Mouse (Mus musculus): ENCODE results near the gene Iah1. TPM values are rescaled to one million over a fixed set of nuclear protein-coding genes. Genes with fewer than 3 reads are reported as not detected.

The Iah1 gene
- total and polyA plus RNA-seq, 2 experiments from 2014 or later, result 31.2 to 33.2 TPM

DNA sequence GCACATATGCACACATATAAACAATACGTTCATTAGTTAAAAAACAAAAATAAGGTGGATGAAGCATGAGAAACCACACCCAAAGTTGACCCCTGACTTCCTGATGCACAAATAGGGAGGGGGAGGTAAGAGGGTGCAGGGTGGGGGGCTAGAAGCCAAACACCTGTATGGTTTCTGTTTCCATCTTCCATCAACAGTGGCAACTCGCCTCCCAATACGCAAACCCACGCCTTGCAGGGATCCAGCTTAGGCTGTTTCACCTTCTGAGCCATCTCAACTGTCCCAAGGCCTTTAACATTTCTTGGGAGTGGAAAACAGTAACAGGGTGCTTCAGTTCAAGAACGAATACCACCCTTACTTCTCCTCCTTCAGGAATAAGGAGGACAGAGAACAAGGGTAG, 21.0 kb downstream of the Iah1 start:
- no peak for ATAC-seq
- no peak for TF ChIP-seq CTCF (IDR thresholded peaks at IDR 0.05; ENCODE audit: low read depth)
- DNase-seq (ENCODE audit: low spot score), result no peak
- H3K4me2 ChIP-seq (ENCODE audit: low read depth, low read length), result no peak overlapping the region
- H3K9ac ChIP-seq (replicated peaks; ENCODE audit: low read length), result no peak overlapping the region
- no peaks in the 10 kb centered on the region for H3K9me3 ChIP-seq (ENCODE audit: low read length)
- H3K4me3 ChIP-seq (ENCODE audit: low read length), result no peak overlapping the region
- no peaks in the 10 kb centered on the region for H3K4me1 ChIP-seq (ENCODE audit: insufficient read depth, low read length)
- 94% methylated on average over 5 of the region's 5 CpGs for WGBS
- no peaks in the 10 kb centered on the region for H3K27me3 ChIP-seq (ENCODE audit: insufficient read depth, low read length)
- peaks cover 26% of the 10 kb centered on the region; the same call in 1 of the 2 replicates for H3K36me3 ChIP-seq (ENCODE audit: insufficient read depth, low read length)
- no peak overlapping the region for H3K27ac ChIP-seq

DNA sequence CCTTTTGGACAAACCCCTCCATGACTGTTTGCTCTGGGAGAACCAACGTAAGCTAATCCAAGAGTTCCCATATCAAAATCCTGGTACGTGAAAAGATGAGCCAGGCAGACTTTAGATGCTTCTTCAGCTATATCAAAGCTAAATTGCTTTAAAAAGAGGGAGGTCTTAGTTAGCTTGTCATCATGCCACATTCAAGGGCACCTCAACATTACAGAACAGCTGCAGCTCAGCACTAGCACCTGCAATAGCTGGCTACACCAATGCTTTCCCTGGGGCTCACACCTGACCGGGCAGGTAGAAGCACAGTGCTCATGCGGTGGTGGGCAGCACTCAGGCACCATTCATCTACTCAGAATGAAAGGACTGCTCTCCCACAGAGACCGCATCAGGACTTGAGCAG, 24.5 kb downstream of the Iah1 start:
- no peak overlapping the region for H3K4me2 ChIP-seq (ENCODE audit: low read depth, low read length)
- H3K4me3 ChIP-seq (ENCODE audit: low read length), result no peak overlapping the region
- H3K9me3 ChIP-seq (ENCODE audit: low read length), result no peaks in the 10 kb centered on the region
- no peaks in the 10 kb centered on the region for H3K27me3 ChIP-seq (ENCODE audit: insufficient read depth, low read length)
- DNase-seq (ENCODE audit: low spot score) (no peak), ATAC-seq (no peak)
- no peak overlapping the region for H3K27ac ChIP-seq
- WGBS, result 93% methylated on average over 5 of the region's 5 CpGs
- H3K4me1 ChIP-seq (ENCODE audit: insufficient read depth, low read length), result no peaks in the 10 kb centered on the region
- no peak overlapping the region for H3K9ac ChIP-seq (replicated peaks; ENCODE audit: low read length)
- TF ChIP-seq CTCF (IDR thresholded peaks at IDR 0.05; ENCODE audit: low read depth), result no peak
- H3K36me3 ChIP-seq (ENCODE audit: insufficient read depth, low read length), result peaks cover 28% of the 10 kb centered on the region; the same call in 1 of the 2 replicates

DNA sequence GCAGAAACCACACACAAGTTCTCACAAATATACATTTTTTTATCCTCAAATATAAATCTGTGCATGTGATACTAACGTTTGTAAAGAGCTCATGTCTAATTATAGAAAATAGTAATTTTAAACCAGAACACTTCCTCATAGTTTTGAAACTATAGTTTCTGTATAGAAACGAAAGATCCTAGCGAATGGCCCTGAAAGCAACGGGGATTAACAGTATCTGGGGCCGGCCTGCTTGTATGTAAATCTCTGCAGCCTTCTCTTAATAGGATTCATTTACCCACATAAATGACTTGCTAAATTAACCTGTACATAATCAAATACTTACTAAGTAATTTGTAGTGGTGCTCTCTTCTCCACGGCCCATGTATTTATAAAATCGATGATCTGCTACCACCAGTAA, 30.8 kb downstream of the Iah1 start:
- no peak for TF ChIP-seq CTCF (IDR thresholded peaks at IDR 0.05; ENCODE audit: low read depth)

DNA sequence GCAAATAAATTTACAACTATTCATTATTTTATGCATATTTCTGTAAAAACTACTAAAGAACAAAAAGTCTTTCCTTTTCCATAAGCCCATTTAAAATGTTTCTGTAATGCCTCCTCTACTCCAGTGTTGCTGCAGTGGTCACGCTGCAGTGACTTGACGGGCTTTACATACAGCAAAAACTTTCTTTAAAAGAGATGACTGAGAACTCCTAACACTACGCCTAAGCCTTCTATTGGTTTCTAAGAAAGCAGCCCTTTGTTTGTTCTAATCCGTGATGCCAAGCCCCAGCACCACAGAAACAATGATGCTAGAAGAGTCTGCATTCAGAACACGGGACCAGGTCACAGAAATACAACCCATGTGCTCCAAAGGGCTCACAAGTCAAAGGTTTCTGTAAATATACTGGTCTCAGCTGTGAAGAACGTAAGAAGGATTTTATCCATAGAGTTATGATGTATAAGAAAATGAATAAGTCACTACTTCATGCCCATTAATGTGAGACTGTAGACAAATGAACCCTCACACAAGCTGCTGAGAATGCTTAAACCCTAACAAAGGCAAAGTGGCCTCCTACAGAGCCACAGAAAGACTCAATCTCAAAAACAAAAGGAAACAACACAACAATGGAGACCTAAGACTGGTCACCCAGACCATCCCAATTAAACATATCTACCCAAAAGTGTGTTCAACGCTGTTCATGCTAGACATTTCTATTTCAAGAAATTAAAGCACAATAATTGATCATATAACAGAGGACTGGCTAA, 34.1 kb downstream of the Iah1 start:
- no peak for ATAC-seq
- Histone ChIP-seq H3K36me3 (ENCODE audit: insufficient read depth, low read length) (peaks cover 18% of the 10 kb centered on the region), H3K27me3 (ENCODE audit: insufficient read depth, low read length) (no peaks in the 10 kb centered on the region), H3K4me2 (ENCODE audit: low read depth, low read length) (no peak overlapping the region), H3K27ac (no peak overlapping the region), H3K9me3 (ENCODE audit: low read length) (0 out of 2 replicates have a peak, but pooled peaks cover 3% of the 10 kb centered on the region), H3K4me3 (ENCODE audit: low read length) (no peak overlapping the region), H3K4me1 (ENCODE audit: insufficient read depth, low read length) (no peaks in the 10 kb centered on the region), H3K9ac (replicated peaks; ENCODE audit: low read length) (no peak overlapping the region)
- WGBS, result 21% methylated on average over 7 of the region's 7 CpGs
- no peak for DNase-seq (ENCODE audit: low spot score)
- no peak for TF ChIP-seq CTCF (IDR thresholded peaks at IDR 0.05; ENCODE audit: low read depth)

More for the DNA sequence above, 30.8 kb downstream of the Iah1 start:
- Histone ChIP-seq H3K36me3 (ENCODE audit: insufficient read depth, low read length) (peaks cover 13% of the 10 kb centered on the region; the same call in 1 of the 2 replicates), H3K4me3 (ENCODE audit: low read length) (no peak overlapping the region), H3K9ac (replicated peaks; ENCODE audit: low read length) (no peak overlapping the region), H3K4me1 (ENCODE audit: insufficient read depth, low read length) (no peaks in the 10 kb centered on the region), H3K27me3 (ENCODE audit: insufficient read depth, low read length) (no peaks in the 10 kb centered on the region), H3K27ac (no peak overlapping the region), H3K4me2 (ENCODE audit: low read depth, low read length) (no peak overlapping the region), H3K9me3 (ENCODE audit: low read length) (0 out of 2 replicates have a peak, but pooled peaks cover 3% of the 10 kb centered on the region)
- no peak for DNase-seq (ENCODE audit: low spot score)
- ATAC-seq, result no peak
- WGBS, result 85% methylated on average over 7 of the region's 7 CpGs

DNA sequence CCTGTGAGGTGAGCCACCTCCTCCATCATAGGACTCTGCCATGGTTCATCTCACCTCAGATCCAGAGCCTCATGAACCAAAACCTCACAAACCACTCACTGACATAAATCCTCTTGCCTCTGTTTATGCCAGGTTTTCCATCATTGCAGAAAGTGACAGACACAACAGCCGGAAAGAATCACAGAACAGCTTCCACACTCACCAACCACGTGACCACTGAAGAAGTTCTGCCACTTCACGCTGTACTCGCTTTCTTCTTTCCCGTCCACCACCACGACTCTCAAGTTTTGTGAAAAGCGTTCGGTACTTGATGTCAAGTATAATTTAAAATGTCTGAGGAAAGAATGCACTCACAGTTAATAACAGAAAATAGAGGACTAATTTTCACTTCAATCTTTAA, 37.5 kb downstream of the Iah1 start:
- TF ChIP-seq CTCF (IDR thresholded peaks at IDR 0.05; ENCODE audit: low read depth), result no peak
- WGBS, result 96% methylated on average over 8 of the region's 8 CpGs
- no peak overlapping the region for H3K4me3 ChIP-seq (ENCODE audit: low read length)
- H3K9me3 ChIP-seq (ENCODE audit: low read length), result 0 out of 2 replicates have a peak, but pooled peaks cover 3% of the 10 kb centered on the region
- H3K36me3 ChIP-seq (ENCODE audit: insufficient read depth, low read length), result peaks cover 13% of the 10 kb centered on the region
- no peak overlapping the region for H3K9ac ChIP-seq (replicated peaks; ENCODE audit: low read length)
- no peak overlapping the region for H3K4me2 ChIP-seq (ENCODE audit: low read depth, low read length)
- ATAC-seq, result no peak
- no peak for DNase-seq (ENCODE audit: low spot score)
- no peaks in the 10 kb centered on the region for H3K4me1 ChIP-seq (ENCODE audit: insufficient read depth, low read length)
- H3K27ac ChIP-seq, result no peak overlapping the region
- H3K27me3 ChIP-seq (ENCODE audit: insufficient read depth, low read length), result no peaks in the 10 kb centered on the region

DNA sequence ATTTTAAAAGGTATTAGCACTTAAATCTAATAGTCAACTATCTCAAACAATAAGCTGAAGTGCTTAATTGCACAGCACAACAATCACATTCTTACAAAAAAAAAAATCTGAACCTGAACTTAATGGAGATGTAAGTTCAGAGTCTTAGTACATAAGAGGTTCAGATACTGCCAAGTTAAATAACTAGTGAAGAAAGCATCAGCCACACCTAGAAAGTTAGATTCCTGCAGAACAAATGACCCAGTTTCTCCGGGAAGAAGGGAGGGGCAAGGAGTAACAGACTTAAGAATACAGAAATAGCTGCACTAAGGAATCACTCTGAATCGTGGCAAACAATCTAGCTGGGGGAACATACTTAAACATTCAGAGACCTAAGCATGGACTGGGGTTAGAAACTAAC, 46.5 kb downstream of the Iah1 start:
- no peaks in the 10 kb centered on the region for H3K9me3 ChIP-seq (ENCODE audit: low read length)
- H3K4me3 ChIP-seq (ENCODE audit: low read length), result no peak overlapping the region
- H3K9ac ChIP-seq (replicated peaks; ENCODE audit: low read length), result no peak overlapping the region
- ATAC-seq (no peak), DNase-seq (ENCODE audit: low spot score) (no peak)
- no peaks in the 10 kb centered on the region for H3K27me3 ChIP-seq (ENCODE audit: insufficient read depth, low read length)
- TF ChIP-seq CTCF (IDR thresholded peaks at IDR 0.05; ENCODE audit: low read depth), result no peak
- no peaks in the 10 kb centered on the region for H3K4me1 ChIP-seq (ENCODE audit: insufficient read depth, low read length)
- 80% methylated on average over 2 of the region's 2 CpGs for WGBS
- no peaks in the 10 kb centered on the region for H3K36me3 ChIP-seq (ENCODE audit: insufficient read depth, low read length)
- H3K4me2 ChIP-seq (ENCODE audit: low read depth, low read length), result no peak overlapping the region
- H3K27ac ChIP-seq, result no peak overlapping the region

DNA sequence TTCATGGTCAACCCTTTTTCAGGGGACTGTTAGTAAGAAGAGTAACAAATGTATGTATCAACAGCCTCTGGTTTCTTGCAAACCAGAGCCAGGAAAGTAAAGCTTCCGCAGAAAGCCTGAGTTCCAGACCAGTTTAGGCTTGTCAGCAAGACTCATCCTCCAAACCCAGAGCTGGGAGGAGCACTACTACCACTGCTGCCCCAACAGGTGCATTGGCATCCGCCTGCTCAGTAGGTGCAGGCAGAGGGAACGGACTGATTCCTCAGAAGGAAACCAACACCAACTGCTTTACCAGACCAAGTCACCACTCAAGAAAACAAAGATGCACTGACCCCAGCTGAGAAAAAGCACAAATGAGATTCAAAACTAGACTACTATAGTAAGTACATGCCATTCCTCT, 47.0 kb downstream of the Iah1 start:
- Histone ChIP-seq H3K4me1 (ENCODE audit: insufficient read depth, low read length) (no peaks in the 10 kb centered on the region), H3K9ac (replicated peaks; ENCODE audit: low read length) (no peak overlapping the region), H3K9me3 (ENCODE audit: low read length) (no peaks in the 10 kb centered on the region), H3K4me3 (ENCODE audit: low read length) (no peak overlapping the region), H3K27ac (no peak overlapping the region), H3K36me3 (ENCODE audit: insufficient read depth, low read length) (no peaks in the 10 kb centered on the region), H3K27me3 (ENCODE audit: insufficient read depth, low read length) (no peaks in the 10 kb centered on the region), H3K4me2 (ENCODE audit: low read depth, low read length) (no peak overlapping the region)
- TF ChIP-seq CTCF (IDR thresholded peaks at IDR 0.05; ENCODE audit: low read depth), result no peak
- no peak for ATAC-seq
- no peak for DNase-seq (ENCODE audit: low spot score)
- WGBS, result 92% methylated on average over 3 of the region's 3 CpGs

All from hindbrain, postnatal 0 days (tissue).